Mouse (Mus musculus): ENCODE measurements around the gene Sclt1.

- TF ChIP-seq POLR2A (IDR thresholded peaks at IDR 0.05; ENCODE audit: borderline replicate concordance, insufficient read depth, low read length): no peak
- no peak for TF ChIP-seq CTCF (IDR thresholded peaks at IDR 0.05; ENCODE audit: borderline replicate concordance, insufficient read depth, low read depth, low read length)
These were observed 123.8 kb downstream of the Sclt1 start for GRCm38 (mm10) chr3:41618488-41618887.

Measured in cerebellum, adult 2 months (tissue).